Mouse (Mus musculus) megakaryocyte, embryonic 14.5 days (primary cell): Measurements from ENCODE around the gene Tnfsfm13.

Experiments
- FLI1 ChIP-seq: IDR thresholded peaks from 2 replicates; pipeline ENCODE4 v1.6.1; 2012; ENCODE audit warnings: low read length, inconsistent platforms, mixed read lengths
- GATA1 ChIP-seq: IDR thresholded peaks from 3 replicates; pipeline ENCODE4 v1.6.1; 2012; ENCODE audit warnings: mixed read lengths, low read length, inconsistent platforms, borderline replicate concordance

DNA sequence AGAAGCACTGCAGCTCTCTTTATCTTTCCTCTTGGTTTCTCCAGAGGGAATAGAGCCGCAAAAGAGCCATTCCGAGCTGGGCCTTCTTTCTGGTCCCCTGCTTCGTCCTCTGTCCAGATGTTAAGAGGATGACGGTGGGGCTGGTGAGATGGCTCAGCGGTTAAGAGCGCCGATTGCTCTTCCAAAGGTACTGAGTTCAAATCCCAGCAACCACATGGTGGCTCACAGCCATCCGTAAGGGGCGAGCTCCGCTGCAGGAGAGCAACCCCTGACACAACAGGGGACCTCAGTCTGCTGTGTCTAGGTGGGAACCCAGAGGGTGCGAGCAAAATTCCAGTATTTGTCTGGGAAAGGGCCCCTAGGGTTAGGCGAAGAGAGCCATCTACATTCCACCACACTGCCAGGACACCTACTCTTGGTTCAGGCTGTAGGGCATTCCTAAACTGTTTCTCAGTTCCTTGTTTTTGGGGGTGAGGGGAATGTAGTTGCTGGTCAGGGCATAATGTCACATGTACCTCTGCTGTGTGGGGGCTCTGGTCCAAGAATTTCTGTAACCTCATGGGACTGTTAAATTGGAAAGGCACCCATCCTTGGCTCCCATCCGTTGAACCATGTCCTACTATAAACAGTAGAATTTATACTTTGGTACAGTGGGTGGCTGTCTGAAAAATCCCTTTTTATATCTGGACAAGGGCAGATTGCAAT lies 32.8 kb downstream of the Tnfsfm13 start:
- TF ChIP-seq GATA1 (no peak), FLI1 (no peak)
